Mouse (Mus musculus): ENCODE measurements around the gene Olfr410.

DNA sequence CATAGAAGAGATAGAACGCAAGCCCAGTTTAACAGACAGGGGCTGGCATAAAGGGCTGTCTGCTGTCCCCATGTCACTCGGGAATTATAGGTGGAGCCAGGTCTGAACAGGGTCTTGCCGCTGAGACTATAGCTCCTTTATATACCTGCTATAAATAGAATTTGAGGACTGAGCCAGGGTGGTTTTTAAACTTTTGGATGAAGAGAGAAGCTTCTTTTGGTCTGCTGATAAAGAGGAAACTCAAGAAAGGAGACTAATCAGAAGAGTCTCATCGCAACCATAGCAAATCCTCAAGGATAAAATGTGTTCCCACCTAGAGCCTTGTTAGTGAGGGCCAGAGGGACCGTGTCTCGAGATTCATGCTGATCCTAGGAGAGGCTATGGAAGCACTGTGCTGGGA, at the start of gene Olfr410:
- TF ChIP-seq CTCF (IDR thresholded peaks at IDR 0.05) (no peak), EP300 (IDR thresholded peaks at IDR 0.05) (no peak)
